Mouse (Mus musculus) CH12.LX (cell line): ENCODE results near the gene Tbck. TPM values are rescaled to one million over a fixed set of nuclear protein-coding genes. Genes with fewer than 3 reads are reported as not detected.

Source experiments
- DNase-seq: peaks from one replicate; pipeline ENCODE4 v3.0.0-alpha.2; 2013; ENCODE audit errors: extremely low read depth
- H3K27ac ChIP-seq: 2 replicates; pipeline ENCODE4 v1.5.1; 2012; ENCODE audit warnings: low read depth, mild to moderate bottlenecking, control low read depth, moderate library complexity; ENCODE audit not compliant: insufficient read depth
- H3K27me3 ChIP-seq: replicated peaks from 2 replicates; pipeline ENCODE3; 2012; ENCODE audit warnings: inconsistent platforms
- H3K36me3 ChIP-seq, 2 experiments: replicated peaks in 1 of 2; 2 replicates each; pipeline versions ENCODE3 to v1.6.1; 2012; ENCODE audit warnings: inconsistent platforms in 1 of 2, low read length in 1 of 2, mild to moderate bottlenecking in 1 of 2, mixed read lengths in 1 of 2, moderate library complexity in 1 of 2; ENCODE audit not compliant: control insufficient read depth in 1 of 2, insufficient read depth in 1 of 2
- H3K4me1 ChIP-seq, 2 experiments: 2 replicates each; pipeline ENCODE4 v1.6.1; 2012; ENCODE audit warnings: inconsistent platforms in 1 of 2, moderate library complexity in 1 of 2; ENCODE audit not compliant: insufficient read depth in 2 of 2, control insufficient read depth in 1 of 2
- H3K4me2 ChIP-seq: 2 replicates; pipeline ENCODE4 v1.6.1; 2012; ENCODE audit warnings: low read depth, mild to moderate bottlenecking, control low read depth; ENCODE audit not compliant: poor library complexity, insufficient read depth, severe bottlenecking
- H3K4me3 ChIP-seq, 3 experiments: fragments of 150-350 bp in 1 of 3; sonication (generic) in 1 of 3; replicated peaks in 1 of 3; 2 replicates each; pipeline versions ENCODE3 to v1.5.1; 2011 to 2012; ENCODE audit warnings: low read depth in 2 of 3, low read length in 2 of 3, mild to moderate bottlenecking in 2 of 3, moderate library complexity in 2 of 3, control low read depth in 1 of 3, improper control_type of control experiment in 1 of 3, inconsistent platforms in 1 of 3, mixed read lengths in 1 of 3; ENCODE audit not compliant: poor library complexity in 1 of 3
- H3K79me2 ChIP-seq: replicated peaks from 2 replicates; pipeline ENCODE4 v1.6.1; 2012; ENCODE audit warnings: mild to moderate bottlenecking, moderate library complexity; ENCODE audit not compliant: control insufficient read depth, poor library complexity, insufficient read depth, severe bottlenecking; ENCODE audit errors: extremely low read depth
- H3K9ac ChIP-seq: 2 replicates; pipeline ENCODE4 v1.6.1; 2012; ENCODE audit warnings: low read depth, mild to moderate bottlenecking, control low read depth, moderate library complexity; ENCODE audit not compliant: insufficient read depth
- H3K9me3 ChIP-seq: replicated peaks from 2 replicates; pipeline ENCODE3; 2012; ENCODE audit warnings: low read length, inconsistent platforms, mixed read lengths
- BHLHE40 ChIP-seq: IDR thresholded peaks from 2 replicates; pipeline ENCODE4 v1.6.1; 2011; ENCODE audit warnings: mild to moderate bottlenecking, low read depth, low read length, improper control_type of control experiment
- CHD1 ChIP-seq: IDR thresholded peaks from 2 replicates; pipeline ENCODE4 v1.6.1; 2012; ENCODE audit warnings: low read depth, low read length, improper control_type of control experiment, inconsistent platforms
- CTCF ChIP-seq, 2 experiments: IDR thresholded peaks in 1 of 2; conservative IDR thresholded peaks in 1 of 2; 2 replicates each; pipeline ENCODE4 v1.5.1; 2011 to 2012; ENCODE audit warnings: low read depth in 2 of 2, low read length in 2 of 2, improper control_type of control experiment in 1 of 2, inconsistent platforms in 1 of 2, mild to moderate bottlenecking in 1 of 2, moderate library complexity in 1 of 2
- E2F4 ChIP-seq: IDR thresholded peaks from 2 replicates; pipeline ENCODE4 v1.6.1; 2011; ENCODE audit warnings: low read depth, low read length, improper control_type of control experiment; ENCODE audit not compliant: insufficient replicate concordance
- EP300 ChIP-seq: IDR thresholded peaks from 2 replicates; pipeline ENCODE4 v1.6.1; 2011; ENCODE audit warnings: low read length, improper control_type of control experiment
- ETS1 ChIP-seq: conservative IDR thresholded peaks from 2 replicates; pipeline ENCODE4 v1.6.1; 2012; ENCODE audit warnings: low read depth, mild to moderate bottlenecking, inconsistent platforms, low read length, improper control_type of control experiment, moderate library complexity
- HCFC1 ChIP-seq: IDR thresholded peaks from 2 replicates; pipeline ENCODE4 v1.6.1; 2012; ENCODE audit warnings: low read depth, mild to moderate bottlenecking, inconsistent platforms, low read length, improper control_type of control experiment
- IRF4 ChIP-seq: IDR thresholded peaks from 2 replicates; pipeline ENCODE4 v1.6.1; 2014; ENCODE audit warnings: low read depth, mild to moderate bottlenecking, inconsistent platforms, low read length, improper control_type of control experiment
- JUN ChIP-seq: IDR thresholded peaks from 2 replicates; pipeline ENCODE4 v1.6.1; 2011; ENCODE audit warnings: low read depth, mild to moderate bottlenecking, low read length, improper control_type of control experiment, moderate library complexity; ENCODE audit not compliant: insufficient read depth
- JUND ChIP-seq: conservative IDR thresholded peaks from 2 replicates; pipeline ENCODE4 v1.6.1; 2011; ENCODE audit warnings: low read depth, low read length, improper control_type of control experiment
- KAT2A ChIP-seq: IDR thresholded peaks from 2 replicates; pipeline ENCODE4 v1.6.1; 2012; ENCODE audit warnings: low read length, improper control_type of control experiment, inconsistent platforms; ENCODE audit not compliant: insufficient replicate concordance
- MAFK ChIP-seq: IDR thresholded peaks from 2 replicates; pipeline ENCODE4 v1.6.1; 2011; ENCODE audit warnings: low read length, improper control_type of control experiment; ENCODE audit not compliant: insufficient replicate concordance
- MAX ChIP-seq: IDR thresholded peaks from 2 replicates; pipeline ENCODE4 v1.6.1; 2011; ENCODE audit warnings: low read length, improper control_type of control experiment
- MAZ ChIP-seq: IDR thresholded peaks from 2 replicates; pipeline ENCODE4 v1.6.1; 2012; ENCODE audit warnings: low read depth, mild to moderate bottlenecking, inconsistent platforms, low read length, improper control_type of control experiment, moderate library complexity
- MEF2A ChIP-seq: IDR thresholded peaks from 2 replicates; pipeline ENCODE4 v1.6.1; 2014; ENCODE audit warnings: low read depth, mild to moderate bottlenecking, inconsistent platforms, low read length, improper control_type of control experiment, borderline replicate concordance
- MXI1 ChIP-seq: IDR thresholded peaks from 2 replicates; pipeline ENCODE4 v1.6.1; 2011; ENCODE audit warnings: mild to moderate bottlenecking, low read depth, low read length, improper control_type of control experiment
- MYC ChIP-seq: IDR thresholded peaks from 2 replicates; pipeline ENCODE4 v1.6.1; 2011; ENCODE audit warnings: low read depth, mild to moderate bottlenecking, improper control_type of control experiment, low read length
- NELFE ChIP-seq: IDR thresholded peaks from 2 replicates; pipeline ENCODE4 v1.6.1; 2011; ENCODE audit warnings: low read depth, low read length, improper control_type of control experiment
- NRF1 ChIP-seq: IDR thresholded peaks from 2 replicates; pipeline ENCODE4 v1.6.1; 2014; ENCODE audit warnings: low read depth, mild to moderate bottlenecking, inconsistent platforms, low read length, improper control_type of control experiment, moderate library complexity
- PAX5 ChIP-seq: IDR thresholded peaks from 2 replicates; pipeline ENCODE4 v1.6.1; 2012; ENCODE audit warnings: low read length, inconsistent platforms, mixed read lengths
- POLR2A ChIP-seq: IDR thresholded peaks from 2 replicates; pipeline ENCODE4 v1.6.1; 2011; ENCODE audit warnings: low read depth, mild to moderate bottlenecking, improper control_type of control experiment, low read length
- POLR2AphosphoS2 ChIP-seq: IDR thresholded peaks from 2 replicates; pipeline ENCODE4 v1.6.1; 2011; ENCODE audit warnings: low read depth, low read length, improper control_type of control experiment
- RAD21 ChIP-seq: IDR thresholded peaks from 2 replicates; pipeline ENCODE4 v1.6.1; 2011; ENCODE audit warnings: low read depth, mild to moderate bottlenecking, low read length, improper control_type of control experiment, moderate library complexity
- SIN3A ChIP-seq: IDR thresholded peaks from 2 replicates; pipeline ENCODE4 v1.6.1; 2012; ENCODE audit warnings: low read length, improper control_type of control experiment, inconsistent platforms
- SMC3 ChIP-seq: IDR thresholded peaks from 2 replicates; pipeline ENCODE4 v1.6.1; 2011; ENCODE audit warnings: low read depth, low read length, improper control_type of control experiment
- TBP ChIP-seq: conservative IDR thresholded peaks from 2 replicates; pipeline ENCODE4 v1.6.1; 2011; ENCODE audit warnings: low read depth, low read length, improper control_type of control experiment
- TCF12 ChIP-seq: IDR thresholded peaks from 2 replicates; pipeline ENCODE4 v1.6.1; 2014; ENCODE audit warnings: low read depth, mild to moderate bottlenecking, inconsistent platforms, low read length, improper control_type of control experiment
- UBTF ChIP-seq: IDR thresholded peaks from 2 replicates; pipeline ENCODE4 v1.6.1; 2012; ENCODE audit warnings: low read depth, mild to moderate bottlenecking, inconsistent platforms, low read length, improper control_type of control experiment, moderate library complexity
- USF1 ChIP-seq: IDR thresholded peaks from 2 replicates; pipeline ENCODE4 v1.6.1; 2014; ENCODE audit warnings: low read depth, mild to moderate bottlenecking, inconsistent platforms, low read length, improper control_type of control experiment
- USF2 ChIP-seq: conservative IDR thresholded peaks from 2 replicates; pipeline ENCODE4 v1.6.1; 2011; ENCODE audit warnings: low read depth, low read length, improper control_type of control experiment
- ZC3H11A ChIP-seq: IDR thresholded peaks from 2 replicates; pipeline ENCODE4 v1.6.1; 2012; ENCODE audit warnings: low read depth, mild to moderate bottlenecking, inconsistent platforms, low read length, improper control_type of control experiment
- ZKSCAN1 ChIP-seq: IDR thresholded peaks from 2 replicates; pipeline ENCODE4 v1.6.1; 2012; ENCODE audit warnings: low read depth, inconsistent platforms, low read length, improper control_type of control experiment, borderline replicate concordance
- ZMIZ1 ChIP-seq: IDR thresholded peaks from 2 replicates; pipeline ENCODE4 v1.6.1; 2012; ENCODE audit warnings: low read depth, mild to moderate bottlenecking, inconsistent platforms, low read length, improper control_type of control experiment
- ZNF384 ChIP-seq: IDR thresholded peaks from 2 replicates; pipeline ENCODE4 v1.6.1; 2012; ENCODE audit warnings: low read depth, low read length, improper control_type of control experiment, inconsistent platforms
- dilution Hi-C: fragments of 300-500 bp; cut with MboI; formaldehyde crosslinking; loops from 2 replicates; pipeline ENCODE4 v1.14.3; 2020; ENCODE audit warnings: low sequenced_read_pairs; ENCODE audit not compliant: extremely low pct_unique_long_range_greater_than_20kb, extremely low pct_ligation_motif_present
- in situ Hi-C: fragments of 300-500 bp; cut with MboI; formaldehyde crosslinking; loops from 3 replicates; pipeline ENCODE4 v1.14.3; 2019; ENCODE audit warnings: low sequenced_read_pairs, low pct_ligation_motif_present, low pct_unique_long_range_greater_than_20kb, mixed read lengths
- polyA plus RNA-seq: library from polyadenylated mRNA; unstranded; fragments of >175 nt; gene quantifications from 2 replicates; pipeline ENCODE4 v1.2.1, GENCODE M21; 2012; ENCODE audit warnings: low read depth; ENCODE audit not compliant: insufficient read length
- total RNA-seq, 2 experiments: library from RNA; depleted of rRNA; stranded (reverse); fragments of 300-350 nt in 1 of 2; fragments of >200 nt in 1 of 2; gene quantifications; 2 replicates each; pipeline ENCODE4 v1.2.3; 2012 to 2014

Gene Tbck
- total and polyA plus RNA-seq, 3 experiments = 9.2 to 18.7 (median 14.5) TPM

DNA sequence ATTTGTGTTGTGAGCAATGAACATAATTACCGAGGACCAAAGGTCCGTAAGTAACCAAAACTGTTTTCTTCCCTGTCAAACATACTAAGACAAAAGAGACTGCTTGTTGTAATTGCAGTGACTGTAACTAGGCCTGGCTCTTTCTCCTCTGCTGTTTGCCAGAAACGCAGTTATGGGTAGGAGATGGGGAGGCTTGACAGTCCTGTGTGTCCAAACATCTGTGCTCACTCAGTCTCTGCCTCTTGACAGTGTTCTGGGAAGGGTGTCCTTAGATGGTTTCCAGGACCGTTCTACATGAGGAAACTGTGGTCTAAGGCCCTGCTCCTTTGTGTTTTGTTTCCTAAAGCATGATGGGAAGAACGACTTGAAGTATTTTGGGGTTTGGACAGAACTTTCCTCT, 128.4 kb downstream of the Tbck start:
- TF ChIP-seq RAD21 (no peak), EP300 (no peak), MAFK (no peak), TBP (no peak)
- TF ChIP-seq, all 38 proteins: peak for 0
- H3K4me2 ChIP-seq = no peak overlapping the region
- no peaks in the 10 kb centered on the region for H3K9me3 ChIP-seq
- H3K36me3 ChIP-seq = peaks cover 0 to 22% of the 10 kb centered on the region in 2 experiments
- dilution Hi-C loops = no loop called here
- in situ Hi-C loops = no loop called here
- peaks cover 17 to 46% of the 10 kb centered on the region in 2 experiments for H3K4me1 ChIP-seq
- H3K9ac ChIP-seq = no peak overlapping the region
- H3K27me3 ChIP-seq = no peaks in the 10 kb centered on the region
- H3K79me2 ChIP-seq = no peaks in the 10 kb centered on the region
- H3K4me3 ChIP-seq = no peak overlapping the region
- no peak overlapping the region for H3K27ac ChIP-seq
- DNase-seq = no peak

DNA sequence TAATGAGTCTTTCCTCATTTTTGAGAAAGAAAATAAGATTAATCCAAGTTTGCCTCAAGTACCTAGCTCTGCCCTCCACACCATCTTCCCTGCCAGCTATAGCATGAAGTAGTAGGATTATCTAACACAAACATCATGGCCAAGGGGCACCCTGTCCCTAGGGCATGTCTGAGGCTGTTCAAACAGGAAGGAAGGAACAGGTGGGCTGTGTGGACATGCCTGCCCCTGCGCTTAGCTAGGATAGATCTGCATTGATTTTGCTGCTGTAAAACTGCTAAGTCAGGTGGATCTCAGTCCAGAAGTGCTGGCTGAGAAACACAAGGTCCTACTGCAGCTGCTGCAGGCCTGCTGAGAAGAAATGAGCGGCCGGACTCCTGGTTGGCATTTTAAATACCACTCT, 129.2 kb downstream of the Tbck start:
- H3K27ac ChIP-seq = no peak overlapping the region
- no peak overlapping the region for H3K4me2 ChIP-seq
- H3K36me3 ChIP-seq = peaks cover 0 to 20% of the 10 kb centered on the region in 2 experiments
- peaks cover 17 to 46% of the 10 kb centered on the region in 2 experiments for H3K4me1 ChIP-seq
- dilution Hi-C loops (no loop called here), in situ Hi-C loops (no loop called here)
- H3K79me2 ChIP-seq = no peaks in the 10 kb centered on the region
- no peaks in the 10 kb centered on the region for H3K9me3 ChIP-seq
- no peak overlapping the region for H3K9ac ChIP-seq
- TF ChIP-seq SIN3A (no peak), TBP (no peak), HCFC1 (no peak), JUN (no peak), MAX (no peak), NRF1 (no peak), EP300 (peak; percentile 12; the same call in 1 of the 2 replicates), ZNF384 (no peak), NELFE (no peak), POLR2A (no peak), TCF12 (peak; percentile 52; the same call in 1 of the 2 replicates), BHLHE40 (no peak), JUND (no peak), MEF2A (no peak), MAZ (no peak), CHD1 (no peak), IRF4 (no peak), ZC3H11A (no peak), USF1 (no peak), CTCF (conservative IDR thresholded peaks at IDR 0.05 in 1 of 2, IDR thresholded peaks at IDR 0.05 in 1 of 2; ENCODE audit: low read depth in 2 of 2, low read length in 2 of 2) (no peak), PAX5 (no peak), RAD21 (no peak), MXI1 (no peak), UBTF (no peak), ZKSCAN1 (no peak), MAFK (0 out of 2 replicates have a peak, but pooled peaks have one; percentile 49), KAT2A (no peak), USF2 (no peak), MYC (no peak), ZMIZ1 (no peak), E2F4 (no peak), ETS1 (0 out of 2 replicates have a peak, but pooled peaks have one; percentile 25), SMC3 (no peak), POLR2AphosphoS2 (no peak)
- peak; percentile 39 for DNase-seq
- no peaks in the 10 kb centered on the region for H3K27me3 ChIP-seq
- peak overlapping the region in 1 of 3 experiments; percentile 24 for H3K4me3 ChIP-seq
